Mouse (Mus musculus): ENCODE data around the gene Nmral1. TPM values are rescaled to one million over a fixed set of nuclear protein-coding genes. Genes with fewer than 3 reads are reported as not detected.
"Not testable (repeated sequence)": the region's sequence is repeated elsewhere in the genome, so short reads cannot be mapped to it uniquely, and the experiment has no call there.

Nmral1 gene
- 9.7 and 14.8 TPM in 2 replicates for polyA plus RNA-seq (2011; ENCODE audit: insufficient read length, low read depth, missing spikeins)

- Histone ChIP-seq H3K4me1 (ENCODE audit: control insufficient read depth, insufficient read depth, low read length) (no peaks in the 10 kb centered on the region), H3K4me3 (ENCODE audit: insufficient read depth, low read length) (peak within 1 kb of the TSS; percentile 58), H3K27ac (ENCODE audit: insufficient read depth, low read length) (no peak within 1 kb of the TSS)
- TF ChIP-seq POLR2A (IDR thresholded peaks at IDR 0.05; ENCODE audit: low read depth, low read length) (peak; percentile 78), CTCF (IDR thresholded peaks at IDR 0.05; ENCODE audit: borderline replicate concordance, insufficient read depth, low read length) (no peak)
These were observed at the start of gene Nmral1 for GRCm38 (mm10) chr16:4718753-4719518. TSS of gene Nmral1 (minus strand) at chr16:4719356.

- TF ChIP-seq POLR2A (IDR thresholded peaks at IDR 0.05; ENCODE audit: low read depth, low read length) (no peak), CTCF (IDR thresholded peaks at IDR 0.05; ENCODE audit: borderline replicate concordance, insufficient read depth, low read length) (no peak)
- no peak overlapping the region for H3K27ac ChIP-seq (ENCODE audit: insufficient read depth, low read length)
- H3K4me1 ChIP-seq (ENCODE audit: control insufficient read depth, insufficient read depth, low read length), result no peaks in the 10 kb centered on the region
- H3K4me3 ChIP-seq (ENCODE audit: insufficient read depth, low read length), result no peak overlapping the region
These were observed 49.6 kb upstream of the Nmral1 start for GRCm38 (mm10) chr16:4768719-4769118.

DNA sequence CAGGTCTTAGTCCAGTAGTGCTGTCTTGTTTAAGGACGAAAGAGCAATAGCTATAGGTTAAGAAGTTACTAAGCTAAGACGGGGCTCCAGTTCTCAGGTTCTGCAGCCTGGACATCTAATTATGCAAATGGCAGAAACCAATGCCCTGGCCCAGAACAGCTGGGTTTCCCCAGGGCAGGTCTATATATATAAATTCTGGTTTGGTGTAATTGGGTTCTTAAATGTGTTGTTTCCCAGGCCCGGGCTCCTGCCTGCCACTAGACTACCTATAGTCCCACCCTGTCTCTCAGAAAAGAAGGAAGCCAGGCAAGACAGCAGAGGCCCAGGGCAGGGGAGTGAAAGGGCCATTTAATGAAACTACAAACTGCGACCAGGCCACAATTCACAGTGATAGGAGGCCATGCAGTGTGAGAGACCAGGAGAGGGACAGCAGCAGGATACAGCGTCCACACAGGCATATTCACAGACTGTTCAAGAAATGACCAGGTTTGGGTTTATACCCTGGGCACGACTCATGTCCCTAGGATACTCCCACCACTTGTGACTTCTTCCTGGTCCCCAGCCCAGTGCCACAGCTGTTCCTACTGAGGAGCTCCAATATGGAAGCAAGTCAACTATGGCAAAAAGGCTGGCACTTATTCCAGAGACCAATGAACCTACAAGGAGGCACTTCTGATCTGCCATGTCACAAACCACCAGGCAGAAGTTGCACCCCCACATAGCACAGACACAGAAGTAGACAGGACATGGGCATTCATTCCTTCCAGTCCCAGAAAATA lies 48.0 kb upstream of the Nmral1 start:
- TF ChIP-seq CTCF (IDR thresholded peaks at IDR 0.05; ENCODE audit: borderline replicate concordance, insufficient read depth, low read length) (no peak), POLR2A (IDR thresholded peaks at IDR 0.05; ENCODE audit: low read depth, low read length) (no peak)
- Histone ChIP-seq H3K4me3 (ENCODE audit: insufficient read depth, low read length) (no peak overlapping the region), H3K27ac (ENCODE audit: insufficient read depth, low read length) (no peak overlapping the region)

GRCm38 (mm10) chr16:4765852-4766251 lies 46.7 kb upstream of the Nmral1 start:
- TF ChIP-seq CTCF (IDR thresholded peaks at IDR 0.05; ENCODE audit: borderline replicate concordance, insufficient read depth, low read length) (no peak), POLR2A (IDR thresholded peaks at IDR 0.05; ENCODE audit: low read depth, low read length) (no peak)
- Histone ChIP-seq H3K4me3 (ENCODE audit: insufficient read depth, low read length) (no peak overlapping the region), H3K27ac (ENCODE audit: insufficient read depth, low read length) (no peak overlapping the region), H3K4me1 (ENCODE audit: control insufficient read depth, insufficient read depth, low read length) (no peaks in the 10 kb centered on the region)

More for the DNA sequence above, 48.0 kb upstream of the Nmral1 start:
- no peaks in the 10 kb centered on the region for H3K4me1 ChIP-seq (ENCODE audit: control insufficient read depth, insufficient read depth, low read length)

DNA sequence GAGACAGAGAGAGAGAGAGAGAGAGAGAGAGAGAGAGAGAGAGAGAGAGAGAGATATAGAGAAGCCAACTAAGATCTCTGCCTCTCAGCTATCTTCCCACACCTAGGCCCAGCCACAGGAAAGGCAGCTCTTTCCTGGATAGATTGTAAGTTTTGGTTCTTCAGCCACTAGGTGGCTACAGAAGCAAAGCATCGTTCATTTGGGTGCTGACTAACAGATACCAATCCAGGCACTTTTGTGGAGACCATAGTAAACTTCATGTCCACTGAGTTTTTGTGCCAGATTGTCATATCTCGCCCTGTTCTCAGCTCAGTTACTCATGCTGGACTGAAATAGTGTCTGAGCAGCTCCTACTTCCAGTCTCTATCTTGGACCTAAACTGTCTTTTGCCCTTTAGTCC lies 44.1 kb upstream of the Nmral1 start:
- no peak overlapping the region for H3K4me3 ChIP-seq (ENCODE audit: insufficient read depth, low read length)
- peak overlapping the region; percentile 2; the same call in 1 of the 2 replicates for H3K27ac ChIP-seq (ENCODE audit: insufficient read depth, low read length)
- H3K4me1 ChIP-seq (ENCODE audit: control insufficient read depth, insufficient read depth, low read length), result no peaks in the 10 kb centered on the region
- TF ChIP-seq CTCF (IDR thresholded peaks at IDR 0.05; ENCODE audit: borderline replicate concordance, insufficient read depth, low read length) (no peak), POLR2A (IDR thresholded peaks at IDR 0.05; ENCODE audit: low read depth, low read length) (no peak)

- H3K4me3 ChIP-seq (ENCODE audit: insufficient read depth, low read length), result no peak overlapping the region
- H3K4me1 ChIP-seq (ENCODE audit: control insufficient read depth, insufficient read depth, low read length), result no peaks in the 10 kb centered on the region
- TF ChIP-seq CTCF (IDR thresholded peaks at IDR 0.05; ENCODE audit: borderline replicate concordance, insufficient read depth, low read length), result no peak
- H3K27ac ChIP-seq (ENCODE audit: insufficient read depth, low read length), result no peak overlapping the region
These were observed 43.3 kb upstream of the Nmral1 start for GRCm38 (mm10) chr16:4762437-4762836.

GRCm38 (mm10) chr16:4756660-4757335 lies 37.6 kb upstream of the Nmral1 start:
- not testable (repeated sequence) for H3K27ac ChIP-seq (ENCODE audit: insufficient read depth, low read length); H3K4me1 ChIP-seq (ENCODE audit: control insufficient read depth, insufficient read depth, low read length)
- peak overlapping the region; percentile 42 for H3K4me3 ChIP-seq (ENCODE audit: insufficient read depth, low read length)

- Histone ChIP-seq H3K4me3 (ENCODE audit: insufficient read depth, low read length) (no peak overlapping the region), H3K27ac (ENCODE audit: insufficient read depth, low read length) (no peak overlapping the region), H3K4me1 (ENCODE audit: control insufficient read depth, insufficient read depth, low read length) (no peaks in the 10 kb centered on the region)
- TF ChIP-seq POLR2A (IDR thresholded peaks at IDR 0.05; ENCODE audit: low read depth, low read length) (no peak), CTCF (IDR thresholded peaks at IDR 0.05; ENCODE audit: borderline replicate concordance, insufficient read depth, low read length) (no peak)
These were observed 34.9 kb upstream of the Nmral1 start for GRCm38 (mm10) chr16:4754045-4754444.

DNA sequence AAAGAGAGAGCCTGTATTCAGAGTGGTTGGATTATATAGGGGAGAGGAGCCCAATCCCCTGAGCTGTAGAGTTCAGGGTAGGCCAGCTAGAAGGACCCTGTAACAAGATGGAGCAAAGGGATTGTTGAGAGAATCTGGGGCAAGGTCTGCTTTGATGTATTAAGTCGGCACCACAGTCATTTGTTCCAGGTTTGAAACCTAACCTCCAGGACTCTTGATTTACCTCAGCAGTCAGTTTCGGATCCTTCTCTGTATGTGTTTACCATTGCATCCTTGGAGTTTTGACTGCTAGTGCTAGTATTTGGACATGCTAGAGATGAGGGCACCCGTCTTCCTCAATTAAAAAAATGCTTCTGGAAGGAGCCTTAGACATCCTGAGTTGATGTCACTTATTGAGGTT lies 33.0 kb upstream of the Nmral1 start:
- TF ChIP-seq CTCF (IDR thresholded peaks at IDR 0.05; ENCODE audit: borderline replicate concordance, insufficient read depth, low read length), result no peak
- no peak for TF ChIP-seq POLR2A (IDR thresholded peaks at IDR 0.05; ENCODE audit: low read depth, low read length)
- H3K4me3 ChIP-seq (ENCODE audit: insufficient read depth, low read length), result no peak overlapping the region
- no peaks in the 10 kb centered on the region for H3K4me1 ChIP-seq (ENCODE audit: control insufficient read depth, insufficient read depth, low read length)
- no peak overlapping the region for H3K27ac ChIP-seq (ENCODE audit: insufficient read depth, low read length)

DNA sequence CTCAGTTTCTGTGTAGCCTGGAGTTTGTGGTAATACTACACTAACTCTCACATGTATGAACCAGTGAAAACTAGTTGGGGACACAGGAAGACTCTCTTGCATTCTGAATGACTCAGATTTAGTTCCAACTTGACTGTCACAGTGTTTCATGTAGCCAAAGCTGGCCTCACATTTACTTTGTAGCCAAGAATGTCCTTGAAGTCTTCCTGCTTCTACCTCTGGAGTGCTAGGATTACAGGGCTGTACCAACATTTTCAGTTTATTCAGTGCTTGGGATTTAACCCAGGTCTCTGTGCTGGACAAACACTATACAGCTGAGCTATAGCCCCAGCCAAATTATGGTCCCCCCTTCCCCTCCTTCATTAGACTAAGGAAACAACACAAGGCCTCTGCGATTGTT lies 23.0 kb upstream of the Nmral1 start:
- no peak for TF ChIP-seq POLR2A (IDR thresholded peaks at IDR 0.05; ENCODE audit: low read depth, low read length)
- TF ChIP-seq CTCF (IDR thresholded peaks at IDR 0.05; ENCODE audit: borderline replicate concordance, insufficient read depth, low read length), result no peak

More for the DNA sequence above, 23.0 kb upstream of the Nmral1 start:
- Histone ChIP-seq H3K4me1 (ENCODE audit: control insufficient read depth, insufficient read depth, low read length) (no peaks in the 10 kb centered on the region), H3K4me3 (ENCODE audit: insufficient read depth, low read length) (no peak overlapping the region), H3K27ac (ENCODE audit: insufficient read depth, low read length) (no peak overlapping the region)
